Mouse (Mus musculus): ENCODE measurements around the gene Cox5b. TPM values are rescaled to one million over a fixed set of nuclear protein-coding genes. Genes with fewer than 3 reads are reported as not detected.
"Not testable (repeated sequence)": the region's sequence is repeated elsewhere in the genome, so short reads cannot be mapped to it uniquely, and the experiment has no call there.

Gene Cox5b
- polyA plus RNA-seq, 1 experiment from 2014 or later: 659 TPM

DNA sequence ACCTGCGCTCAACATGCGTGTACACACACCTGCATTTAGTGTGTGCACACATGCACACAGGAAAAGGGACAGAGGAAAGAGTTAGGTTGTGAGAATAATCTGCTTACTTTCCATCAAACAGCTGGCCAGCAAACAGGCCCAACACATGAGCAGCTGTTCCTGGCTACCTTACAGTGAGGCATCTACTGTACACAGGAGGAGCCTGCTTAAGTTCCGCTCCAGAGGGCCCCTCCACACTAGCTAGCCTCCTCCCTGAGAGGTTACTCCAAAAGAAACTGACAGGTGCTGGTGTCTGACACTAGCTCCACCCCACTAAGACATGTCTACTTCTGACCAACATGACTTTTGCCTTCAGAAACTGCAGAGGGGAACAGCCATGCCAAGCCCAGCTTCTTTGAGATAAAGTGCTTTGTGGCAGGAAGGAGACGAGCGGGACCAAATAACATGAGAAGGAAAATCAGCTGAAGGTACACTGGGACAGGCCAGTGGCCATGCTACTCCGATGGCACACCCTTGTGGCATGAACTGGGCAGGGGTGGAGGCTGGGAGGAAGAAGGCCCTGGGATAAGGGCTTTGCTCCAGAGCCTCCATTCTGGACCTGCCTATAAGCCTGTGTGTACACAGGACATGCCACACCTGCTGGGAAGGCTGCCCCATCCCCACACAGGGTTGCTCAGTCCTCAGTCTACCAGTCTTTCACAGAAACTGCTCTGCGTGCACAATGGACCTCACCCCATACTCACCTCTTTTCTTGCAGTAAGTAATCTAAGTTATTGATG is 32.4 kb upstream of the Cox5b start:
- Histone ChIP-seq H3K9ac (ENCODE audit: low read depth, low read length) (no peak overlapping the region), H3K4me1 (ENCODE audit: control insufficient read depth, insufficient read depth, low read length) (no peaks in the 10 kb centered on the region), H3K36me3 (ENCODE audit: control insufficient read depth, insufficient read depth, low read length) (no peaks in the 10 kb centered on the region), H3K4me3 (ENCODE audit: low read length) (no peak overlapping the region), H3K9me3 (ENCODE audit: control insufficient read depth, low read length) (no peaks in the 10 kb centered on the region), H3K27ac (ENCODE audit: low read depth, low read length) (no peak overlapping the region), H3K4me2 (replicated peaks; ENCODE audit: low read depth, low read length) (no peak overlapping the region), H3K27me3 (ENCODE audit: control insufficient read depth, insufficient read depth, low read length) (no peaks in the 10 kb centered on the region)
- WGBS: 77% methylated on average over 7 of the region's 7 CpGs
- ATAC-seq (ENCODE audit: low FRiP score, low TSS enrichment): no peak

DNA sequence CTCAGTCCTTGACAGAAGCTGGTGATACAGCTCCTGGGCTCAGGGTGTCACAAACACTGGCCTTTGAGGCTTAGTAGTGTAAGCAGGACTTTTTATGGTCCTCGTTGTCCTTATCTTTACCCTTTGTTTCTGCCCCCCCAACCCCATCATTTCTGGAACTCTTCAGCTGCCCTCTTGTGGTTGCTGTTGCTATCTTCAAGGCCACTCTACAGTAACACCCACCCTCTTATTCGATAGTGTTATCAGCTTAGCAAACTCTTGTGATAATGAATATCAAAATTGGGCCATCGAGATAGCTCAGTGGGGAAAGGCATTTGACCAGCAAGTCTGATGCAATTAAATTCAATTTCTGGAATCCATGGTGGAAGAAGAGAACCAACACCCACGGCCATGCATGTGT is 26.8 kb upstream of the Cox5b start:
- H3K9ac ChIP-seq (ENCODE audit: low read depth, low read length): no peak overlapping the region
- H3K9me3 ChIP-seq (ENCODE audit: control insufficient read depth, low read length): no peaks in the 10 kb centered on the region
- ATAC-seq (ENCODE audit: low FRiP score, low TSS enrichment): no peak
- H3K27me3 ChIP-seq (ENCODE audit: control insufficient read depth, insufficient read depth, low read length): no peaks in the 10 kb centered on the region
- no peaks in the 10 kb centered on the region for H3K36me3 ChIP-seq (ENCODE audit: control insufficient read depth, insufficient read depth, low read length)
- H3K4me3 ChIP-seq (ENCODE audit: low read length): no peak overlapping the region
- no peak overlapping the region for H3K27ac ChIP-seq (ENCODE audit: low read depth, low read length)
- H3K4me2 ChIP-seq (replicated peaks; ENCODE audit: low read depth, low read length): no peak overlapping the region
- WGBS: 70% methylated on average over 4 of the region's 4 CpGs
- H3K4me1 ChIP-seq (ENCODE audit: control insufficient read depth, insufficient read depth, low read length): peaks cover 15% of the 10 kb centered on the region; the same call in 1 of the 2 replicates

DNA sequence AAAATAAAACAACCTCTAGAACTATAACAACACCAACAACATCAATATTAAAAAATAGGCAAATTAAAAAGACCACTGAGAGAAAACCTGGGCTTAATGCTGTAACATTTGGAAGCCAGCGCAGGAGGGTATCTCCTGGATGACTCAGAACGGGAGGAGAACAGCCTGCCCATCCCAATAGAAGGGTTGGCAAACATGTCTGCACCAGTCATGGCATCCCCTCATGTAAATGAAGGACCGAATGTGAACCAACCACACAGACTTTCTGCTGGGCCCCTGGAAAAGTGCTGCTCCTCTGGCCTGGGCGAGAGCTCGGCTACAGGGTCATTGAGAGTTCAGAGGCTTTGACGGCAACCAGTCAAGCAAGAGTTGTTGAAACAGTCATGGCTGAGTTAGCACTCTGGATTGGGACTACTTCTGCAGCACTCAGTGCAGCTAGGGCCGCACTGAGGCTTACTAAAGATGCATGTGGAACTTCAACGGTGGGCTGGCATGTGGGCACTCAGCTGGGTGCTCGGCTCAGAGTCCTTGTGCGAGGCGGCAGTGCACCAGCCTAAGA is 26.0 kb upstream of the Cox5b start:
- peak overlapping the region; percentile 85 for H3K27ac ChIP-seq (ENCODE audit: low read depth, low read length)
- WGBS: 48% methylated on average over 11 of the region's 11 CpGs
- H3K27me3 ChIP-seq (ENCODE audit: control insufficient read depth, insufficient read depth, low read length): no peaks in the 10 kb centered on the region
- ATAC-seq (ENCODE audit: low FRiP score, low TSS enrichment): peak; percentile 90
- no peaks in the 10 kb centered on the region for H3K36me3 ChIP-seq (ENCODE audit: control insufficient read depth, insufficient read depth, low read length)
- no peaks in the 10 kb centered on the region for H3K9me3 ChIP-seq (ENCODE audit: control insufficient read depth, low read length)
- H3K9ac ChIP-seq (ENCODE audit: low read depth, low read length): no peak overlapping the region
- no peak overlapping the region for H3K4me3 ChIP-seq (ENCODE audit: low read length)
- 0 out of 2 replicates have a peak overlapping the region, but pooled peaks have one; percentile 2 for H3K4me2 ChIP-seq (replicated peaks; ENCODE audit: low read depth, low read length)
- peaks cover 15% of the 10 kb centered on the region; the same call in 1 of the 2 replicates for H3K4me1 ChIP-seq (ENCODE audit: control insufficient read depth, insufficient read depth, low read length)

DNA sequence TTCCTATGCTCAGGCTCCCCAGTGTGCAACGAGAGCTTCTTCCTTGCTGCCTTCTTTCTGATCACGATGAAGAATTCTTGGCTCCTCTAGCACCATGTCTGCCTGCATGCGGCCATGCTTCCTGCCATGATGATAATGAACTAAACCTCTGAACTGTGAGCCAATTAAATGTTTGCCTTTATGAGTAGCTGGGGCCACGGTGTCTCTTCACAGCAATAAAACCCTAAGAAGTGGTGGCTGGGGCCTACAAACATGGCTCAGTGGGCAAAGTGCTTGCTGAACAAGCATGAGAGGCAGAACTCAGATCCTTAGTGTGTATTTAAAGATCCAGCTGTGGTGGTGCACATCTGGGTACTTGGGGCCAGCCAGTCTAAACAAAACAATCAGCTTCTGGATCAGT is 25.3 kb upstream of the Cox5b start:
- Histone ChIP-seq H3K27me3 (ENCODE audit: control insufficient read depth, insufficient read depth, low read length) (no peaks in the 10 kb centered on the region), H3K27ac (ENCODE audit: low read depth, low read length) (peak overlapping the region; percentile 85), H3K36me3 (ENCODE audit: control insufficient read depth, insufficient read depth, low read length) (no peaks in the 10 kb centered on the region), H3K9me3 (ENCODE audit: control insufficient read depth, low read length) (no peaks in the 10 kb centered on the region), H3K4me1 (ENCODE audit: control insufficient read depth, insufficient read depth, low read length) (peaks cover 15% of the 10 kb centered on the region; the same call in 1 of the 2 replicates), H3K9ac (ENCODE audit: low read depth, low read length) (no peak overlapping the region), H3K4me3 (ENCODE audit: low read length) (no peak overlapping the region), H3K4me2 (replicated peaks; ENCODE audit: low read depth, low read length) (no peak overlapping the region)
- 37% methylated on average over 4 of the region's 4 CpGs for WGBS
- no peak for ATAC-seq (ENCODE audit: low FRiP score, low TSS enrichment)

DNA sequence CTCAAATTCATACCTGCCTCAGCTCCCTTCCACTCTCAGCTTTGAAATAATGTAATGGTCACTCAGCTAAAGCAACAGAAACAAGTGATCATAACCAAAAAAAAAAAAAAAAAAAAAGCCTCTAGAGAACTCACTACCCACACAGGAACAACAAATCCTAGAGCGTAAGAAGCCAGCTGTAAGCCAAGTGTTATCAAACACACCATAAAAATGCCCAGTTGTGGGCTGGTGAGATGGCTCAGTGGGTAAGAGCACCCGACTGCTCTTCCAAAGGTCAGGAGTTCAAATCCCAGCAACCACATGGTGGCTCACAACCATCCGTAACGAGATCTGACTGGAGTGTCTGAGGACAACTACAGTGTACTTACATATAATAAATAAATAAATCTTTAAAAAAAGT is 23.2 kb upstream of the Cox5b start:
- ATAC-seq (ENCODE audit: low FRiP score, low TSS enrichment); H3K9ac ChIP-seq (ENCODE audit: low read depth, low read length): not testable (repeated sequence)
- WGBS: 53% methylated on average over 4 of the region's 4 CpGs

DNA sequence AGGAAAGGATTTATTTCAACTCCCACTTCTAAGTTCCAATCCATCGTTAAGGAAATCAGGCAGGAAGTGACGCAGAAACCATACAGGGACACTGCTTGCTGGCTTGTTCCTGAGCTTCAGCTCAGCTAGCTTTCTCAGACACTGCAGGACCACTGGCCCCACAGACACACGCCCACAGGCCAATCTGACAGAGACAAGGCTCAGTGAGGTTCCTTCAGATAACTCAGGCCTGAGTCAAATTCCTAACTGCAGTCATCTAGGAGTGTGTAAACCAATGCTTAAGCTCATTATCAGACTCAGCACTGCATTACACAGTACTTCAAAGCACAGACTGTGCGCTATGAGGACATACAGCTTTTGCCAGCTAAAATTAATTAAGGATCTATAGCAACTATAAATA is 21.0 kb upstream of the Cox5b start:
- no peak overlapping the region for H3K9ac ChIP-seq (ENCODE audit: low read depth, low read length)
- H3K4me3 ChIP-seq (ENCODE audit: low read length): no peak overlapping the region
- no peak overlapping the region for H3K4me2 ChIP-seq (replicated peaks; ENCODE audit: low read depth, low read length)
- H3K27me3 ChIP-seq (ENCODE audit: control insufficient read depth, insufficient read depth, low read length): no peaks in the 10 kb centered on the region
- WGBS: 48% methylated on average over 4 of the region's 4 CpGs
- no peaks in the 10 kb centered on the region for H3K36me3 ChIP-seq (ENCODE audit: control insufficient read depth, insufficient read depth, low read length)
- H3K27ac ChIP-seq (ENCODE audit: low read depth, low read length): no peak overlapping the region
- ATAC-seq (ENCODE audit: low FRiP score, low TSS enrichment): no peak
- H3K9me3 ChIP-seq (ENCODE audit: control insufficient read depth, low read length): no peaks in the 10 kb centered on the region
- peaks cover 8% of the 10 kb centered on the region; the same call in 1 of the 2 replicates for H3K4me1 ChIP-seq (ENCODE audit: control insufficient read depth, insufficient read depth, low read length)

More for the DNA sequence above, 23.2 kb upstream of the Cox5b start:
- not testable (repeated sequence) for H3K27me3 ChIP-seq (ENCODE audit: control insufficient read depth, insufficient read depth, low read length); H3K36me3 ChIP-seq (ENCODE audit: control insufficient read depth, insufficient read depth, low read length); H3K4me2 ChIP-seq (replicated peaks; ENCODE audit: low read depth, low read length); H3K4me3 ChIP-seq (ENCODE audit: low read length); H3K9me3 ChIP-seq (ENCODE audit: control insufficient read depth, low read length); H3K27ac ChIP-seq (ENCODE audit: low read depth, low read length)
- peaks cover 15% of the 10 kb centered on the region; the same call in 1 of the 2 replicates for H3K4me1 ChIP-seq (ENCODE audit: control insufficient read depth, insufficient read depth, low read length)

DNA sequence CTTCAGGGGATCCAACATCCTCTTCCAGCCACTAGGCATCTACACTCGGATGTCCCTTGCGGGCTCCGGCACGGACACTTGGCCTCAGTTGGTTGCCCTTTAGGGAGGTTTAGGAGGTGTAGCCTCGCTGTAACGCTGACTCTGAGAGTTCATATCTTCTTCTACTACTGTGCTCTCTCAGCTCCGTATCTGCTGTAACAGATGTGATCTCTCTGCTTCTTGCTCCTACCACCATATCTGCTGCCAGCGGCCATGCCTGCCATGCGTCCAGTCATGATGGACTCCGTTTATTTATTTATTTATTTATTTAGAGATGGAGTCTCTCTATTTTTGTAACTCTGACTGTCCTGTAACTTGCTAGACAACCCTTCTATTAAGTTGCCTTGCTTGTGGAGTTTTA is 20.0 kb upstream of the Cox5b start:
- H3K27ac ChIP-seq (ENCODE audit: low read depth, low read length): no peak overlapping the region
- no peak overlapping the region for H3K9ac ChIP-seq (ENCODE audit: low read depth, low read length)
- WGBS: 87% methylated on average over 10 of the region's 10 CpGs
- no peak overlapping the region for H3K4me3 ChIP-seq (ENCODE audit: low read length)
- H3K4me1 ChIP-seq (ENCODE audit: control insufficient read depth, insufficient read depth, low read length): no peaks in the 10 kb centered on the region
- no peaks in the 10 kb centered on the region for H3K9me3 ChIP-seq (ENCODE audit: control insufficient read depth, low read length)
- no peaks in the 10 kb centered on the region for H3K27me3 ChIP-seq (ENCODE audit: control insufficient read depth, insufficient read depth, low read length)
- no peak for ATAC-seq (ENCODE audit: low FRiP score, low TSS enrichment)
- H3K36me3 ChIP-seq (ENCODE audit: control insufficient read depth, insufficient read depth, low read length): no peaks in the 10 kb centered on the region
- no peak overlapping the region for H3K4me2 ChIP-seq (replicated peaks; ENCODE audit: low read depth, low read length)

DNA sequence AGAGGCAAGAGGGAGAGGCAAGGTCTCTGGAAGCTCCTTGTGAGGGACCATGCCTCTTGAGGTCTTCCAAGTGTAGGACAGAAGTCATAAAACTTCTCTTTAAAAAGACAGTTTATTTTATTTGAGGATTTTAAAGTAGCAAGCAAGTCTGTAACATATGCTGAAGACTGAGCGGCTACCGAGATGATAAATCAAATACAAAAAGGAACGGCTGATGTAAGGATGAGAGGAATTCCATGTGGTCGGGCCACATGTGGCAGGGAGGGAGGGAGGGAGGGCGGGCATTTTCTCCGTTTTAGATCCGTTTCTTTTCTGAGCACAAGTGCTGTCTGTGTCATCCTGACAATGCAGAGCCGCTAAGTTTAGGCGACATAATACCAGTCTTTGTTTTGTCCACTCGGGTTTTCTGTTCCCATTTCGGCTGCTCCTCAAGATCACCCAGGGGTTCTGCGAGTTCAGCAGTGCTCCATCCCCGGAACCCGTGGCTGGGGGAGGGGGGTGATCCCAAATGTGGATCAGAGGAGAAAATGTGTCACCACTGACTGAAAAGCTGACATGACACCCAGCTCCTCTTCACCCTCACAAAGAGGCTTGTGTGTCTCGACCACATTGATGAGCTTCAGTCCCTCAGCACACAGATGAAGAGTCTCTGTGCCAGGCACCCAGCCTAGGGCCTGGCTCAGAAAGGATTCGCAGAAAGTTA is 18.4 kb upstream of the Cox5b start:
- 0 out of 2 replicates have a peak, but pooled peaks have one; percentile 16 for ATAC-seq (ENCODE audit: low FRiP score, low TSS enrichment)
- Histone ChIP-seq H3K4me1 (ENCODE audit: control insufficient read depth, insufficient read depth, low read length) (no peaks in the 10 kb centered on the region), H3K4me2 (replicated peaks; ENCODE audit: low read depth, low read length) (no peak overlapping the region; the same call in 1 of the 2 replicates), H3K9me3 (ENCODE audit: control insufficient read depth, low read length) (no peaks in the 10 kb centered on the region), H3K27me3 (ENCODE audit: control insufficient read depth, insufficient read depth, low read length) (no peaks in the 10 kb centered on the region), H3K36me3 (ENCODE audit: control insufficient read depth, insufficient read depth, low read length) (no peaks in the 10 kb centered on the region), H3K27ac (ENCODE audit: low read depth, low read length) (no peak overlapping the region), H3K4me3 (ENCODE audit: low read length) (no peak overlapping the region), H3K9ac (ENCODE audit: low read depth, low read length) (no peak overlapping the region)
- WGBS: 54% methylated on average over 16 of the region's 16 CpGs

DNA sequence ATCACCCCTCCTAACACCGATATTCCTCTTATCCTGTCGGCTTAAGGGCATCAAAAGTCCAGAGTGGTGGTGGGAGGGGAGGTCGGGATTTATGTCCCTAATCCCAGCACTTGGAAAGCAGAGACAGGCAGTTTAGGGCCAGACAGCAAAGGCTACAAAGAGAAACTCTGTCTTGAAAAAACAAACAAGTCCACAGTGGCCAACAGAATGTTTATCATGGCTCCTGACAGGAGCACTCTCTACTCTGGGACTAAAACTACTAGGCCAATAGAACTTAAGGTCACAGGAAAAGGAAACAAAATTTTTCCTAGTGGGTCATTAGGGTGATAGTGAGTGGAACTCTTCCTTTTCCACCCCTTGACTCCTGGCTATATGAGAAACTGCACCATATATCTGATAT is 16.3 kb upstream of the Cox5b start:
- H3K27ac ChIP-seq (ENCODE audit: low read depth, low read length): no peak overlapping the region
- H3K9ac ChIP-seq (ENCODE audit: low read depth, low read length): no peak overlapping the region
- H3K4me2 ChIP-seq (replicated peaks; ENCODE audit: low read depth, low read length): no peak overlapping the region
- no peak overlapping the region for H3K4me3 ChIP-seq (ENCODE audit: low read length)
- no peaks in the 10 kb centered on the region for H3K4me1 ChIP-seq (ENCODE audit: control insufficient read depth, insufficient read depth, low read length)
- no peaks in the 10 kb centered on the region for H3K27me3 ChIP-seq (ENCODE audit: control insufficient read depth, insufficient read depth, low read length)
- no peaks in the 10 kb centered on the region for H3K9me3 ChIP-seq (ENCODE audit: control insufficient read depth, low read length)
- no peaks in the 10 kb centered on the region for H3K36me3 ChIP-seq (ENCODE audit: control insufficient read depth, insufficient read depth, low read length)
- peak; percentile 40; the same call in 1 of the 2 replicates for ATAC-seq (ENCODE audit: low FRiP score, low TSS enrichment)
- WGBS: 6% methylated on average over 3 of the region's 3 CpGs
